Mouse (Mus musculus) MEL (cell line): Measurements from ENCODE around the gene Kat7.

Experiments used
- E2F4 ChIP-seq: IDR thresholded peaks from 2 replicates; pipeline ENCODE4 v1.6.1; 2011; ENCODE audit warnings: low read depth, low read length, improper control_type of control experiment, borderline replicate concordance
- MAFK ChIP-seq: IDR thresholded peaks from 2 replicates; pipeline ENCODE4 v1.6.1; 2011; ENCODE audit warnings: low read depth, mild to moderate bottlenecking, low read length, improper control_type of control experiment, borderline replicate concordance

DNA sequence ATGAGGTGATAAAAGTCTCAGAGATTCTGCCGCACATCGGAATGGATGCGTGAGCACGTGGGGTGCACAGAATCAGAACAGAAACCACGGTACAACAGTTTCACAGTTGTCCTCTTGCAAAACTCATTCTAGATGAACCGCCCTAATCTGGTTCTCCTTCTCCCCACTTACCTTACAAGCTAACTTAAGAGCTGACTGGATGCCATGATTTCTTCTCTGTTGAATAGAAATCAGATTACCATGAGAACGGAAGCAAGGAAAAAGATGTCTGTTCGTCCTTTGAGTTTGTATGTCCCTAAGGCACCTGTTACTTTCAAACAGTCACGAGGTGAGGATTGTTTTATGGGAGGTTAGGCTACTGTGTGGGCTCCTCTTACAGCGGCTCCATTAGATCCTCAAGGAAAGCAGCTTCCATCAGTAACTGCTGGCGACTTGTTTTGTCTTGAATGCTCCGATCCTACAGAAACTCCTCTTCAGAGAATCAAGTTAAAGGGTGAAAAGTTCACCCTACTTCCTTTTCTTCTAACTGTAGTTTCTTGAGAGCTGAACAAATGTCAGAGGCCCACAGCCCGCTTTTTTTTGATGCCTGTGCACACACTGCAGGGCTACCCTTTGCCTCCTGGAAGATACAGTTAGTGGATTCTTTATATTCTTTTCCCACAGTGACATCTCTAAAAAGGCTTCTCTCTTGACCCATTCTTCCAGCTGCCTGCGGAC, 44.3 kb upstream of the Kat7 start:
- no peak for TF ChIP-seq E2F4
- no peak for TF ChIP-seq MAFK
